Mouse (Mus musculus) heart, adult 18-20 months (tissue): ENCODE measurements at regions not wholly inside any gene's neighbourhood (a gene's known extent, or its start where the extent isn't known, plus 50 kb on each side); places are given as distances from the start of the nearest gene placed in this dataset.
"Not testable (repeated sequence)": the region's sequence is repeated elsewhere in the genome, so short reads cannot be mapped to it uniquely, and the experiment has no call there.

Experiments used
- DNase-seq, 2 experiments: peaks; one replicate each; pipeline ENCODE4 v3.0.0; 2021 to 2022; ENCODE audit warnings: mixed read lengths in 1 of 2

- no peak for DNase-seq
These were observed 209.7 kb downstream of the Cd47 start for GRCm38 (mm10) chr16:50010074-50010473.

- DNase-seq, result peak; percentile 71 to 80
These were observed 210.2 kb downstream of the Cd47 start for GRCm38 (mm10) chr16:50010532-50010971.

DNA sequence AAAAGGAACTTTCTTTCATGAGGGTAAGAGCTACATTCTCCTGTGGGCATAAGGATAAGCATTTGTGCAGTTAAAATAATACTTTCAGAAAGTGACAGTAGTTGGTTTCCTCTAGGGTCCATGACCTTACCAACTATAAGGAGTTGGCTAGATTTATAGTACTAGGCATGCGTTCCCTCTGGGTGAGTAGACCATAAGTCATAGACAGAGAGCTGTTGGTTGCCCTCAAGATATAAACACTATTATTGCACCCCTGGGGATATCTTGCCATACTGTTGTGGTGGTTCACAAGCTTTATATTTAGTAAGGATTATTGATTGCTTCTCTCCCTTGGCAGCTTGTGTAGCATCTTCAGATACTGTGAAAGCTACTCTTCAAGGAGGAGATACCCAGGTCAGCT lies 223.6 kb downstream of the Cd47 start:
- DNase-seq, result no peak

- no peak for DNase-seq
These were observed 226.0 kb downstream of the Cd47 start for GRCm38 (mm10) chr16:50026100-50026884.

GRCm38 (mm10) chr16:50027189-50027588 lies 226.9 kb downstream of the Cd47 start:
- no peak for DNase-seq

GRCm38 (mm10) chr16:50029711-50030110 lies 229.4 kb downstream of the Cd47 start:
- no peak for DNase-seq

DNA sequence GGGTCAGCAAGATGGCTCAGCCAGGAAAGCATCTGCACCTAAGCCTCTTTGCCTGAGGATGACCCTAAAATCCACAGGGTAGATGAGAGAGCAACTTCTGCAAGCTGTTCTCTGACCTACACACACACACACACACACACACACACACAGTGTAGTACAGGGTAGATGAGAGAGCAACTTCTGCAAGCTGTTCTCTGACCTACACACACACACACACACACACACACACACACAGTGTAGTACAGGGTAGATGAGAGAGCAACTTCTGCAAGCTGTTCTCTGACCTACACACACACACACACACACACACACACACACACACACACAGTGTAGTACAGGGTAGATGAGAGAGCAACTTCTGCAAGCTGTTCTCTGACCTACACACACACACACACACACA lies 230.0 kb downstream of the Cd47 start:
- not testable (repeated sequence) for DNase-seq

- DNase-seq, result peak; percentile 13 to 18
These were observed 230.6 kb downstream of the Cd47 start for GRCm38 (mm10) chr16:50030905-50031369.

DNA sequence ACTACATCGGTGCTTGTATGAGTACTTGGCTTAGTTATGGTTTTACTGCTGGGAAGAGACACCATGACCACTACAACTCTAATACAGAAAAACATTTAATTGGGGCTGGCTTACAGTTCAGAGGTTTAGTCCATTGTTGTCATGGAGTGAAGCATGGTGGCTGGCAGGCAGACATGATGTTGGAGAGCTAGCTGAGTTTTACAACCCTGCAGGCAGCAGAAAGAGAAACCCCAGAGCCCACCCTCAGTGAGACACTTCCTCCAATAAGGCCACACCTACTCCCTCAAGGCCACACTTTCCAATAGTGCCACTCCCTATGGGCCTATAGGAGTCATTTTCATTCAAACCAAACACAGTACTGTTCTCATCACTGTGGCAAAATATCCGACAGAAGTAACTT lies 232.5 kb downstream of the Cd47 start:
- DNase-seq, result no peak

- peak in 1 of 2 experiments; percentile 30 for DNase-seq
These were observed 236.0 kb downstream of the Cd47 start for GRCm38 (mm10) chr16:50036296-50036734.

- DNase-seq, result no peak
These were observed 243.8 kb downstream of the Cd47 start for GRCm38 (mm10) chr16:50044103-50044502.

- peak; percentile 62 to 83 for DNase-seq
These were observed 245.5 kb downstream of the Cd47 start for GRCm38 (mm10) chr16:50045552-50046547.

DNA sequence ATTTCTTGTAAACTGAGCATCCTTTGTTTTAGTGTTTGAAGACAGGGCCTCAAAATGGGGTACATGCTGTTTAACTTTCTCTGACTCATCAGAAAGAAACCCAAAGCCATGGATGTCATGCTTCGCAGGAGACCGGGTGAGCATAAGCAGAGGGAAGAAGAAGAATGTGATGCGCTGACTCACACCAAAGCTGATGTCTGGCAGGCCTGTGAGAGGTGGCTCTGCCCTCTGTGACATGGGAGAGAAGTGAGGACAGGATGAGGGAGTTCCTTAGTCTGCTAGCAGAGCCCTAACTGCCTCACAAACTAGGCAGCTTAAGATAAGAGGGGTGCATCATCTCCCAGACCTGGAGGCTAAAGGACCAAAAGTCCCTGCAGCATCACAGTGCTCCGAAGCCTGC lies 263.2 kb downstream of the Cd47 start:
- no peak for DNase-seq

- DNase-seq, result no peak
These were observed 265.2 kb downstream of the Cd47 start for GRCm38 (mm10) chr16:50065336-50066082.

- DNase-seq, result peak in 1 of 2 experiments; percentile 10
These were observed 268.7 kb downstream of the Cd47 start for GRCm38 (mm10) chr16:50069033-50069432.

- DNase-seq, result no peak
These were observed 270.4 kb downstream of the Cd47 start for GRCm38 (mm10) chr16:50070728-50071127.

DNA sequence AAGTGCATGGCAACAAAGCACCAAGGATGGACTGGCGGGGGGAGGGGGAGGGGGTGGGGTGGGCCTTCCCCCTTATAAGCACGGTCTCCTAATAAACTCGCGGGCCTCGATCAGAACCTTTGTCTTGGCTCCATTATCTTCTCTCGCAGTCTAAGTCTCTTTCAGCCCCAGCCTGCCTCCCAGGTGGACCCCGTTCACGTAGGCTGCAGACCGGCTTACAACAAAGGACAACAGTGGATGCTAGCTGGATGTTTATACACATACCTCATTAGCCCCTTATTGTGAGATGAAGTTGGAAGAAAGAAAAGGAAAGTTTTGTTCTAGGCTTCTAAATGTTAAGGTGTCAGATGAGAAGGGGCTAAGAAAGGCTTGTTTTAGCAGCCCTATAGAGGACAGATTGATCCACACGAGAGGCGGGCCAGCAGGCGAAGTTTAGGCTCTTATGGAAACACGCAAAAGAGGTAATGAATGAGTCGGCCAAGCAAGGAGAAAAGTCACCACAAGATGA lies 272.6 kb downstream of the Cd47 start:
- no peak for DNase-seq

DNA sequence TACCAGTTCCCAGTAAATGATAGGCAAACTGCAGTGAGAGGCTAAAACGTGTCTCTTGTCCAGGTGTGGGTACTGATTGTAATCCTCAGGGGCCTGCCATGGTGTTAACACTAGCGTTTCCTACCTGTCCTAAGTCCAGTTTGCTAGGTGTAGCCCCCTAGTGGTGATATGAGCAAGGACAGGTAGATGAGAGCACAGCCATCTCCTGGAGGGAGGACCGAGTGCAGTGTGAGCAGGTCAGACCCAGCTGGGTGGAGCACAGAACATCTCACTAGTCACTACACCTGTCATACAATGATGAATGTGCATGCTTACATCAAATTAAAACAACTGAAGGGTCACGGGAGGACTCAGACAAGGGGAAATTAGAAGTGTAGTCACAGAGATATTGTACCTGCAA lies 273.6 kb downstream of the Cd47 start:
- DNase-seq, result peak in 1 of 2 experiments; percentile 2

GRCm38 (mm10) chr16:50075641-50076040 lies 275.3 kb downstream of the Cd47 start:
- no peak for DNase-seq

GRCm38 (mm10) chr16:50081511-50081910 lies 281.2 kb downstream of the Cd47 start:
- no peak for DNase-seq

GRCm38 (mm10) chr16:50092318-50092717 lies 292.0 kb downstream of the Cd47 start:
- DNase-seq, result no peak

- no peak for DNase-seq
These were observed 292.4 kb downstream of the Cd47 start for GRCm38 (mm10) chr16:50092780-50093179.
